31 mouse cellular contexts compared by ENCODE assay signal in genomic region chr11:23430013-23430412, GRCm38 (mm10).
DNase-seq lines count a peak whose midpoint lies in the region; ATAC-seq and TF ChIP-seq lines count a peak whose summit lies in the region.
"Had no signal": no experiment of that assay in that cellular context is flagged by ENCODE, and none has a peak within 500 bp of the region (broad histone marks: within the 10 kb centered on the region; RNA-seq: fewer than 3 reads in every experiment).

No protein-coding gene starts in this region.

- no peak for TF ChIP-seq POLR2A in ES-Bruce4 (IDR thresholded peaks at IDR 0.05; ENCODE audit: insufficient read depth, low read length)
- TF ChIP-seq POLR2A in cortical plate, adult 2 months (IDR thresholded peaks at IDR 0.05; ENCODE audit: extremely low read depth, insufficient read depth, low read length), result no peak

- H3K36me3 ChIP-seq in intestine, postnatal 0 days (ENCODE audit: control insufficient read depth, insufficient read depth), result peaks cover 64% of the 10 kb centered on the region
- peaks cover 23% of the 10 kb centered on the region for H3K36me3 ChIP-seq in intestine, embryonic 15.5 days
- peaks cover 39% of the 10 kb centered on the region for H3K36me3 ChIP-seq in liver, embryonic 14.5 days (replicated peaks; ENCODE audit: control insufficient read depth, insufficient read depth, low read depth)
- peaks cover 56% of the 10 kb centered on the region for H3K36me3 ChIP-seq in ES-Bruce4 (ENCODE audit: control insufficient read depth, insufficient read depth, low read length, poor library complexity, severe bottlenecking)

- no peak overlapping the region for H3K9ac ChIP-seq in intestine, postnatal 0 days (ENCODE audit: low read depth, low read length)
- H3K9ac ChIP-seq in intestine, embryonic 15.5 days, result no peak overlapping the region
- H3K9ac ChIP-seq in liver, embryonic 14.5 days (replicated peaks), result no peak overlapping the region
- H3K9ac ChIP-seq in ES-Bruce4 (ENCODE audit: low read depth, poor library complexity, severe bottlenecking), result no peak overlapping the region
- H3K9ac ChIP-seq: embryonic facial prominence, embryonic 12.5 days; heart, embryonic 12.5 days; hindbrain, embryonic 14.5 days; limb, embryonic 12.5 days; liver, embryonic 15.5 days; lung, embryonic 15.5 days; midbrain, embryonic 12.5 days; neural tube, embryonic 13.5 days had no signal

- TF ChIP-seq EP300 in liver, embryonic 14.5 days (IDR thresholded peaks at IDR 0.05; ENCODE audit: low read depth), result no peak
- no peak for TF ChIP-seq EP300 in ES-Bruce4 (IDR thresholded peaks at IDR 0.05; ENCODE audit: insufficient read depth, low read depth, low read length)

- ATAC-seq in intestine, postnatal 0 days, result no peak
- ATAC-seq in intestine, embryonic 15.5 days, result no peak
- ATAC-seq in liver, embryonic 14.5 days (ENCODE audit: insufficient read depth), result no peak
- ATAC-seq: CD4-positive, CD25-positive, alpha-beta regulatory T cell, adult 4 months; forebrain, embryonic 14.5 days had no signal

- peak; percentile 27 for TF ChIP-seq CTCF in intestine, postnatal 0 days (IDR thresholded peaks at IDR 0.05; ENCODE audit: low read depth)
- TF ChIP-seq CTCF in liver, embryonic 14.5 days (IDR thresholded peaks at IDR 0.05; ENCODE audit: low read depth), result peak; percentile 21; the same call in 1 of the 2 replicates
- TF ChIP-seq CTCF in ES-Bruce4 (IDR thresholded peaks at IDR 0.05; ENCODE audit: low read depth, low read length), result peak; percentile 35
- 0 out of 2 replicates have a peak, but pooled peaks have one; percentile 7 for TF ChIP-seq CTCF in cortical plate, adult 2 months (IDR thresholded peaks at IDR 0.05; ENCODE audit: extremely low read depth, insufficient read depth, low read length)

- H3K4me2 ChIP-seq in intestine, postnatal 0 days (replicated peaks; ENCODE audit: low read depth), result no peak overlapping the region
- H3K4me2 ChIP-seq in intestine, embryonic 15.5 days (replicated peaks), result no peak overlapping the region
- no peak overlapping the region for H3K4me2 ChIP-seq in liver, embryonic 14.5 days (ENCODE audit: low read depth)
- H3K4me2 ChIP-seq: embryonic facial prominence, embryonic 12.5 days; heart, embryonic 12.5 days; hindbrain, embryonic 14.5 days; limb, embryonic 12.5 days; liver, embryonic 15.5 days; lung, embryonic 15.5 days; midbrain, embryonic 12.5 days; neural tube, embryonic 13.5 days had no signal

- no peak overlapping the region for H3K27ac ChIP-seq in intestine, postnatal 0 days (ENCODE audit: low read depth, low read length)
- H3K27ac ChIP-seq in intestine, embryonic 15.5 days, result no peak overlapping the region
- H3K27ac ChIP-seq in liver, embryonic 14.5 days, result no peak overlapping the region
- no peak overlapping the region for H3K27ac ChIP-seq in ES-Bruce4 (ENCODE audit: insufficient read depth, low read length)
- H3K27ac ChIP-seq in cortical plate, adult 2 months (ENCODE audit: insufficient read depth, low read length), result no peak overlapping the region
- H3K27ac ChIP-seq: embryonic facial prominence, embryonic 12.5 days; hindbrain, embryonic 14.5 days; limb, embryonic 12.5 days; liver, embryonic 15.5 days; lung, embryonic 15.5 days; midbrain, embryonic 12.5 days; neural tube, embryonic 13.5 days had no signal

- H3K9me3 ChIP-seq in intestine, postnatal 0 days (ENCODE audit: control insufficient read depth), result no peaks in the 10 kb centered on the region
- no peaks in the 10 kb centered on the region for H3K9me3 ChIP-seq in intestine, embryonic 15.5 days
- no peaks in the 10 kb centered on the region for H3K9me3 ChIP-seq in liver, embryonic 14.5 days (ENCODE audit: control insufficient read depth, low read length)
- no peaks in the 10 kb centered on the region for H3K9me3 ChIP-seq in ES-Bruce4 (replicated peaks; ENCODE audit: control insufficient read depth, insufficient read depth, low read length, poor library complexity, severe bottlenecking)
- H3K9me3 ChIP-seq: embryonic facial prominence, embryonic 12.5 days; heart, embryonic 12.5 days; limb, embryonic 12.5 days; liver, embryonic 15.5 days; lung, embryonic 15.5 days; midbrain, embryonic 12.5 days; neural tube, embryonic 13.5 days had no signal

- no peaks in the 10 kb centered on the region for H3K4me1 ChIP-seq in intestine, postnatal 0 days (replicated peaks; ENCODE audit: control insufficient read depth, insufficient read depth, low read length)
- H3K4me1 ChIP-seq in intestine, embryonic 15.5 days (replicated peaks), result no peaks in the 10 kb centered on the region
- H3K4me1 ChIP-seq in liver, embryonic 14.5 days (replicated peaks; ENCODE audit: control insufficient read depth in 2 of 2, insufficient read depth in 2 of 2, low read length in 1 of 2), result no peaks in the 10 kb centered on the region
- H3K4me1 ChIP-seq in ES-Bruce4 (ENCODE audit: control insufficient read depth, insufficient read depth, low read length), result no peaks in the 10 kb centered on the region
- H3K4me1 ChIP-seq in cortical plate, adult 2 months (ENCODE audit: control insufficient read depth, insufficient read depth, low read length), result no peaks in the 10 kb centered on the region
- H3K4me1 ChIP-seq: embryonic facial prominence, embryonic 12.5 days; limb, embryonic 12.5 days; liver, embryonic 15.5 days; lung, embryonic 15.5 days; midbrain, embryonic 12.5 days; neural tube, embryonic 13.5 days had no signal

- H3K4me3 ChIP-seq in intestine, postnatal 0 days (ENCODE audit: low read depth, low read length), result no peak overlapping the region
- no peak overlapping the region for H3K4me3 ChIP-seq in intestine, embryonic 15.5 days (replicated peaks)
- no peak overlapping the region for H3K4me3 ChIP-seq in liver, embryonic 14.5 days (ENCODE audit: insufficient read depth in 1 of 2, low read depth in 2 of 2, low read length in 2 of 2)
- no peak overlapping the region for H3K4me3 ChIP-seq in ES-Bruce4 (ENCODE audit: low read depth, low read length)
- H3K4me3 ChIP-seq in cortical plate, adult 2 months (ENCODE audit: insufficient read depth, low read length), result no peak overlapping the region
- H3K4me3 ChIP-seq: embryonic facial prominence, embryonic 12.5 days; heart, embryonic 12.5 days; limb, embryonic 12.5 days; liver, embryonic 15.5 days; lung, embryonic 15.5 days; midbrain, embryonic 12.5 days; neural tube, embryonic 13.5 days had no signal

- 91% methylated on average over 2 of the region's 2 CpGs for WGBS in intestine, postnatal 0 days
- 95% methylated on average over 2 of the region's 2 CpGs for WGBS in intestine, embryonic 15.5 days
- WGBS in liver, embryonic 14.5 days (ENCODE audit: insufficient replicate concordance), result 74% methylated on average over 2 of the region's 2 CpGs

- H3K27me3 ChIP-seq in intestine, postnatal 0 days (replicated peaks; ENCODE audit: control insufficient read depth, insufficient read depth, low read length), result no peaks in the 10 kb centered on the region
- no peaks in the 10 kb centered on the region for H3K27me3 ChIP-seq in intestine, embryonic 15.5 days (replicated peaks)
- no peaks in the 10 kb centered on the region for H3K27me3 ChIP-seq in liver, embryonic 14.5 days (ENCODE audit: control insufficient read depth, insufficient read depth, low read length)
- no peaks in the 10 kb centered on the region for H3K27me3 ChIP-seq in ES-Bruce4 (ENCODE audit: control insufficient read depth, insufficient read depth, low read length, poor library complexity, severe bottlenecking)
- H3K27me3 ChIP-seq: embryonic facial prominence, embryonic 12.5 days; heart, embryonic 12.5 days; limb, embryonic 12.5 days; liver, embryonic 15.5 days; lung, embryonic 15.5 days; midbrain, embryonic 12.5 days; neural tube, embryonic 13.5 days had no signal

- no peak for DNase-seq in liver, embryonic 14.5 days (ENCODE audit: low read depth in 3 of 3, low spot score in 3 of 3)
- no peak for DNase-seq in liver
- no peak for DNase-seq in cerebellum, postnatal 14 days
- no peak for DNase-seq in ovary, postnatal 36 days (ENCODE audit: low spot score)
- DNase-seq: adrenal gland, postnatal 25 days; cerebellum, adult 2 months; cerebellum, postnatal 36 days; embryo, embryonic 11 days; gastrocnemius, postnatal 25 days; heart, adult 18-20 months; kidney, adult 18-20 months; kidney, postnatal 4 days; layer of hippocampus, adult 9-11 months; lung, postnatal 36 days; retina, postnatal 1 day; right cerebral cortex, postnatal 14 days; thymus, postnatal 14 days had no signal
